Mouse (Mus musculus): Measurements from ENCODE around the gene Scrn3. TPM values are rescaled to one million over a fixed set of nuclear protein-coding genes. Genes with fewer than 3 reads are reported as not detected.

Gene Scrn3
- polyA plus RNA-seq (2012; ENCODE audit: insufficient read depth, insufficient read length, missing spikeins), result 30.1 and 32.1 TPM in 2 replicates

DNA sequence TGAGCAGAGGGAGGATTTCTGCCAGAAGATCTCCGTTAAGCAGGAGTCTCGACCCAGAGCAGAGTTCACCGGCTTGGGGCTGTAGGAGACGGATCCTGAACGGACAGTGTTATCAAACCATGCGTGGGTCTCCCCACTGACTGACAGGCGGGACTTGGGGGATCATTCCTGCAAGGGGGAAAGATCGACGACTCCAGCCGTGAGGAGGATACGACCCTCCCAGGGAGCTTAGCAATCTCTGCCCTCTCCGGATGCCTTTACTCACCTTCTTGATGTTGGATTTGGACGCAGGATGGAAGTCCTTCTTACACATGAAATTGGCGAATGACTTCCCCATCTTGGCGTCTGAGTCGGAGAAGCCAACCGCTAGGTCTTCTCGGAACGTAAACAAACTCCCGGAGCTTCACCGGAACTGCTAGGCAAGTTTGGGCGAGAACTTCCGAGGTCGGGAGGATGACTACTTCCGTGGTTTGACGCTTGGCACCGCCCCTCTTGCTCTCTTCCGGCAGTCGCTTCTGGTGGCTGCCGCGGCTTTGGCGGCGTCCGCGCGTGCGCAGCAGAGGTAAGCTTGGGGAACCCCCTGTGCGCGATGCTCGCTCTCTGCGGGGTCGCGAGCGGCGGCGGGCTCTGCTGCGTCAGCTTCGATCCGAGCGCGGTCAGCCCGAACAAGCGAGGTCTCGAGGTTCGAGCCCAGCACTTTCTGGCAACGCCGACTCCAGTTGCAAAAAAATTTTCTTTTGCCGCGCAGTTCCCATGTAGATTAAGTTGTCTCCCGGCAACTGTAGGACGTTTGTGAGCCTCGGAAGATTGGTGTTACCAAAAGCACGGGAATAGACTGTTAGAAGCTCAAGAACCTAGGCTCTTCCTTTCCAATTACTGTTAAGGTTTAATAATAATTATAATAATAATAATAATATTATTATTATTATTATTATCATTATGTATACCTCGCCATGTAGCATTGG, at the start of gene Scrn3, which contains the start of gene Cir1:
Gene Scrn3 (plus strand): TSS at position 450 of the 965 bp plus-strand sequence.
Gene Cir1 (minus strand): TSS at position 550 of the 965 bp plus-strand sequence.
- H3K27ac ChIP-seq (replicated peaks; ENCODE audit: low read depth, low read length), result peak within 1 kb of the TSS; percentile 64
- peak within 1 kb of the TSS; percentile 74 for H3K4me3 ChIP-seq (ENCODE audit: insufficient read depth, low read depth, low read length)
- H3K4me1 ChIP-seq (ENCODE audit: control insufficient read depth, insufficient read depth, insufficient read length, low read length), result no peaks in the 10 kb centered on the region

DNA sequence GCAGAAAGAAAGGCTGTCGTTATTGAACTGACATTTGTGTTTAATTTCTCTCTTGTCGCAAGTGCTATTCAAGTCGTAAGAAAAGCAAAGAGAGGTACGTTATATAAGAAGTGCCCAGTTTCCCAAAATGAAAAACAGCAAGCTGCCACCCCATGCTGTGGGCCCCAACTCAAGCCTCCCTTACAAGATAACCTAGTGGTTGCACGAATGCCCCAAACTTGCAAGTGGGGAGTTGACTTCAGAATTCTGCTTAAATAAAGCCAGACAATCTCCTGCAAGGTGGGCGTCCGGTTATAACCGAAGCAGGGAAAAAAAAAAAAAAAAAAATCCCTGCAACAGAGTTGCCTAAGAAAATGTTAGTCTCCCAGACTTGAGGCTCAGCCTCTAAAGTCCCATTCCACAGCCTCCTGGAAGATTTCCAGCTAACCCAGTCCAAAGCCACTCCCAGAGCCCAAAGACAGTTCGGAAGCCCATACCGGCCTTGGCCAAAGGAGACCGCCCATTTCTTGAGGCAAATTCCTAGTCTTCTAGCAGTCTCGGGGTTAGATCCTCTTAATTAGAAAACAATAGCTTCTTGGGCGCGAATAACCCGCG, 49.1 kb upstream of the Scrn3 start:
- Histone ChIP-seq H3K4me3 (ENCODE audit: insufficient read depth, low read depth, low read length) (no peak overlapping the region), H3K4me1 (ENCODE audit: control insufficient read depth, insufficient read depth, insufficient read length, low read length) (no peaks in the 10 kb centered on the region)

DNA sequence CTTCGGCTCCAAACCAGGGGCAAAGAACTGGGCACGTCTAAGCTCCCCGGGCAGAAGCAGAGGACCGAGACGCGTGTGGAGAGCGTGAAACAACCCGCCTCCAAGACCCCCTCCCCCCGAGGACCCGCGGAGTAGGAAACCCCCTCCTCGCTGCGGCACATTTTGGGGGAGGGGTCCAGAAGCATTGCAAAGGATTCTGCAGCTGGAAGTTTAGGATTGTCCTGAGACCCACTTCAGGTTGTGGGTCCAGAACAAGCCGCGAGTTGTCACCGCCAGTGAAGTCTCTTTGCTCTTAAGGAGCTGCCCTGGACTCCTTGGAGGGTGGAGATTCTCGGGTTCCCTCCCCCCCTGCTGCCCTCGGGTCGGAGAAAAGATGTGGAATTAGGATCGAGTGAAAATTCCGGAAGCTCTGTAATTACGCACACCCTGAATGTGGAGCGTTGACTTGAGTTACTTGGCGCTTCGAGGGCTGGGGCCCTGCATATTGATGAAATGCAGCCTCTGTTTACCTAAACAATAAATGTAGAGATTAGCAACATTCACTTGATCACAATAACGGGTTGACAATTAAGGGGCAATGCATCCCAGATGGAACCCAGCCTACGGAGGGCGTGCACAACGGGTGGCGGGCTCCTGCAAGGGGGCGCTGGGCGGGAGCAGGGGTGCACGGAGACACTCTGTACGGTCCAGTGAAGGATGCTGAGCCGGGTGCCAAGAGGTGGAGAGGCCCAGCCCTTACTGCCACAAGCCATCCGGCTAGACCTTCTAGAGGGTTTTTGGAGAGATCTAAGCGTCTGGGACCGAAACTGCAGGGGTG, 48.4 kb upstream of the Scrn3 start:
- Histone ChIP-seq H3K27ac (replicated peaks; ENCODE audit: low read depth, low read length) (no peak overlapping the region), H3K4me1 (ENCODE audit: control insufficient read depth, insufficient read depth, insufficient read length, low read length) (no peaks in the 10 kb centered on the region), H3K4me3 (ENCODE audit: insufficient read depth, low read depth, low read length) (no peak overlapping the region)

More for the DNA sequence above, 49.1 kb upstream of the Scrn3 start:
- no peak overlapping the region for H3K27ac ChIP-seq (replicated peaks; ENCODE audit: low read depth, low read length)

DNA sequence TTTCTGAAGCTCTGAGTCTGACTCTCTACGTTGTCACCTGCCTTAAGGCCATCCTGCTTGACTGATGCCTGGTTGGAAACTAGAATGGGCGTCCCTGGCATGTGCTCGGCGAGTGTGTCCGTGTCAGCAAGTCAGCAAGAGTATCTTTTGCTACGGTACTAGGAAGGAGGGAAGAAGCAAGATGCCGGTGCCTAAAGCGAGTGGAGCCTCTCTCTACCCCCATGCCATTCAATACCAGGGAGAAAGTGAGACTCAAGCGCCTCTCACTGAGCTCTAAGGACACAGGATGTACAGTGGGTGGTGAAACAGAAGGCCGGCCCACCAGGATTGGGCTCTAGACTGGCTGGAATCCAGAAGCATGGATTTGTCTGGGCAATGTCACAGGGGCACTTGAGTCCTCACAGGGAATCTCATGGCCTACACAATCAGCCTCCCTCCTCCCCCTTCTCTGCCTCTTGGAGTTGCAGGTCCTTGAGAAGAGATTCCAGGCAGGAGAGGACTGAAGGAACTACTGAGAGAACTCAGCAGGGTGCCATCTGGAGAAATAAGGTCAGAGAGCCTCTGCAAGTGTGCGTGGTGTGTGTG, 47.7 kb upstream of the Scrn3 start:
- Histone ChIP-seq H3K27ac (replicated peaks; ENCODE audit: low read depth, low read length) (no peak overlapping the region), H3K4me3 (ENCODE audit: insufficient read depth, low read depth, low read length) (no peak overlapping the region), H3K4me1 (ENCODE audit: control insufficient read depth, insufficient read depth, insufficient read length, low read length) (no peaks in the 10 kb centered on the region)

DNA sequence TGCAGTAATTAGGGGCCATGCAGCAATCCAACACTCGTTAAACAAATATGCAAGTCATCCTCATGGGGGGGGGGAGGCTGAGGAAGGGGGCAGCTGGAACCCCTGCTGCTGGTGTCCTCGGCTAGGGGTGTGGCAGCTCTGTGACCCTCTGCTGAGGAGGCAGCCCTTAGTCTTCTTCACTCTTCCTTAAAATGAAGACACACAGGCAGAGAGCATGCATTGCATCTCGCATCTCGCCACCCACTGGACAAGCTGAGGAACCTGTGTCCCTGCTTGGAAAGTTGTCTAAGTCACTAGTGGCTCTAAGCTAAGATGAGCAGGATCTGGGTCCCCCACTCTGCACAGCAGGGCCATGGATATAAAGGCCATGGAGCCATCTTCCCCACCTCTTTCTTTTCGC, 46.4 kb upstream of the Scrn3 start:
- no peak overlapping the region for H3K4me3 ChIP-seq (ENCODE audit: insufficient read depth, low read depth, low read length)
- H3K4me1 ChIP-seq (ENCODE audit: control insufficient read depth, insufficient read depth, insufficient read length, low read length), result no peaks in the 10 kb centered on the region
- H3K27ac ChIP-seq (replicated peaks; ENCODE audit: low read depth, low read length), result no peak overlapping the region

DNA sequence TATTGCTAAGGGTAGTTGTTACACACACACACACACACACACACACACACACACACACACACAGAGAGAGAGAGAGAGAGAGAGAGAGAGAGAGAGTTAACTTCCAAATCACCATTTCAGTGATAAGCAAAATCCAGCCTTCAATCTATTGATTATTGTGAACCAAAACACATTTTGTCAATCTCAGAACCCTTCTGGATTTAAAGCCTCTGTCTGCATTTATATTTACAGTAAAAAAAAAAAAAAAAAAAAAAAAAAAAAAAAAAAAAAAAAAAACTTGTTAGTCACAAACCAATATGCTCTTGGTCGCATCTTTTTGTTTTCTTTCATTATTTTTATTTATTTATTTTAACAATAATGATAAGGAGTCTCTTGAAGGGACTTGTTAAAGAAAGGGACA, 45.8 kb upstream of the Scrn3 start:
- Histone ChIP-seq H3K27ac (replicated peaks; ENCODE audit: low read depth, low read length) (no peak overlapping the region), H3K4me3 (ENCODE audit: insufficient read depth, low read depth, low read length) (no peak overlapping the region), H3K4me1 (ENCODE audit: control insufficient read depth, insufficient read depth, insufficient read length, low read length) (no peaks in the 10 kb centered on the region)

DNA sequence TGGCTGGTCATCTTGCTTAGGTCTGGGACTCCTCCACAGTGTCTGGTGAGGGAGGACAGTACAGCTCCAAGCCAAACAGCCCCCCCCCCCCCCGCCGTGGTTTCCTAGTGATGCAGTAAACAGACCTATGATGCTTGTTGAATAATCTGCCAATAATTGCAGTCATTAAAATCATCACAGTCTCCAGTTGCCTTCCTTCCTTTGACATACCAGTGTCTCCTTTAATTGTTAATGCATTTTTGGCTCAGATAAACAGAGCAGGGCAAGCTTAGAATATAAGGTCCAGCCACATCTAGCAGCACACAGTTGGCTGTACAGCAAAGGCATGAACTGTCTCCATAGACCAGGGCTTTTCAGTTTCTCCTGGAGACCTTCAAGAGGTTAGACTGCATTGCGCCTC, 45.2 kb upstream of the Scrn3 start:
- Histone ChIP-seq H3K27ac (replicated peaks; ENCODE audit: low read depth, low read length) (no peak overlapping the region), H3K4me3 (ENCODE audit: insufficient read depth, low read depth, low read length) (no peak overlapping the region), H3K4me1 (ENCODE audit: control insufficient read depth, insufficient read depth, insufficient read length, low read length) (no peaks in the 10 kb centered on the region)

DNA sequence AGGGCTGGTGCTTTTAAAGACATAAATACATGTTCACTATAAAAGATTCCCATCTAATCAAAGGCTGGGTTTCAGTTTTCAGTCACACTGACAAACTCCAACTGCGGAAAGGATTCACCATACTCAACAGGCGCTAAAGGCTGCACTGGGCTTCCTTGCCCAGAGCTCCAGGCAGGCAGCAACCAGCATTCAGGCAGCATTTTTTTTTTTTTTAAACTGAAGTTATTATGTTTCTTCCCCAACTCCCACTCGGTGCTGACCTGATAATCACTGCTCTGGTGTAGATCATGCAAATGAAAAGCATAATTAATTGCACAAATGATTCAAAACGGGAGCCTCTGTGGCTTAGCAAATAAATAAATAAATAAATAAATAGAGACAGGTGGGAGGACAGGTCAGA, 44.6 kb upstream of the Scrn3 start:
- Histone ChIP-seq H3K27ac (replicated peaks; ENCODE audit: low read depth, low read length) (no peak overlapping the region), H3K4me3 (ENCODE audit: insufficient read depth, low read depth, low read length) (no peak overlapping the region), H3K4me1 (ENCODE audit: control insufficient read depth, insufficient read depth, insufficient read length, low read length) (0 out of 2 replicates have a peak, but pooled peaks cover 3% of the 10 kb centered on the region)

DNA sequence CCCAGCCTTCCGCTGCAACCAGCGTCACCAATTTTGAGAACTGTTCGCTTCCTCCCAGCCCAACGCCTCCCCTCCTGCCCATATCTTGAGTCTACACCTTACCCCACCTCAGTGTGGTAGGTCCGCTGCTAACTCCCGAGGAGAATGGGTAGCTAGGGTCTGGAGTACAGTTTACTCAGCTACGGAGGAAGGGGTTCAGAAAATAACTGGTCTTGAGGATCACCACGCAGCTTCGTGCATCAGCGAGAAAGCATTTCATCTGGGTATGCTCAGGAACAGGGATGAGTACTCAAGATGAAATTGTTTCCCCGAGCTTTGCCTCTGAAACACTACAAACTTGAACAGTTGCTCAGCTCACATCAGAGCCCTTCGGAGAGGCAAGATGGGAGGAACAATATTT, 44.1 kb upstream of the Scrn3 start:
- H3K27ac ChIP-seq (replicated peaks; ENCODE audit: low read depth, low read length), result no peak overlapping the region
- H3K4me1 ChIP-seq (ENCODE audit: control insufficient read depth, insufficient read depth, insufficient read length, low read length), result 0 out of 2 replicates have a peak, but pooled peaks cover 3% of the 10 kb centered on the region
- H3K4me3 ChIP-seq (ENCODE audit: insufficient read depth, low read depth, low read length), result no peak overlapping the region

DNA sequence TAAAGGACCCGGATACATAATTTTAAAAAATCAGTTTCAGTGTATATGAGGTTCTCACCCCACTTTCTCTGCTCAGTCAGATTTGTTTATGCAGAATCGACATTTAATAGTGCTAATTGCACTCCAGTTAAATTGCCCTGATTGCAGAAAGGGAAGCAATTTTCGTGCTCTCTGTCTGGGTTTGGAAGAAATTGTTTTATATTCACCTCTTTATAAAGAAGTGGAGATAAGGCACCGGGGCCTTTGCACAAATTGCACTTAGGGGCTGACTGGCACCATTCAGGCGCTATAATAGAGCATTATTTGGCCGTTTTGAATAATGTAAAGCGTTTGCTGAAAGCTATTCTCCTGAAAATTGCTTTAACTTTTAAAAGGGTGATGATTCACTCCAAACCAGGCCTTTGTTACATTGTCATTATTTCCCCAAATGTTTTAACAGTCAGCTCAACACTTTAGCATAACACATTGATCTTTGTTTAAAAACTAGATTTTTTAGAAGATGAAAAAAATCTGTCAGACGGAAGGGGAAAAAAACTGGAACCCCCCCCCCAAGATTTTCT, 43.5 kb upstream of the Scrn3 start:
- Histone ChIP-seq H3K27ac (replicated peaks; ENCODE audit: low read depth, low read length) (no peak overlapping the region), H3K4me1 (ENCODE audit: control insufficient read depth, insufficient read depth, insufficient read length, low read length) (0 out of 2 replicates have a peak, but pooled peaks cover 3% of the 10 kb centered on the region), H3K4me3 (ENCODE audit: insufficient read depth, low read depth, low read length) (no peak overlapping the region)

DNA sequence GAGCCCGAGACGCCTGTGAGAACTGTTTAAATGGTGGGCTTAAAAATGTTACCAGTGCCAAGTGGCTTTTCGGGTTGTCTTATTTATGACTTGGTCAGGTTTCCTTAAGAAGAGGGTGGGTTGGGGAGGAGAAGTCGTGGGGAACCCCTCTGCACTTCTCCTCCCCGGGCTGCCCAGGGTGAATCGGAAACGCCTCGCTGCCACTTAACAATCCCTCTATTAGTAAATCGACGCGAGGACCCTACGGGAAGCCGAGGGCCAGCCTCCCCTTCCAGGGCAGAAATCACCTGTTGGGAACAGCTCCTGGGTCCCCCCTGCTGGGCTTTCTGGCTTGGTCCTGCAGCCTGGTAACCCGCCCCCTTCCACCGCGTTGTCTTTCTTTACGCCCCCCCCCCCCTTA, 42.7 kb upstream of the Scrn3 start:
- H3K4me1 ChIP-seq (ENCODE audit: control insufficient read depth, insufficient read depth, insufficient read length, low read length), result peaks cover 3% of the 10 kb centered on the region; the same call in 1 of the 2 replicates
- H3K4me3 ChIP-seq (ENCODE audit: insufficient read depth, low read depth, low read length), result no peak overlapping the region
- H3K27ac ChIP-seq (replicated peaks; ENCODE audit: low read depth, low read length), result no peak overlapping the region

DNA sequence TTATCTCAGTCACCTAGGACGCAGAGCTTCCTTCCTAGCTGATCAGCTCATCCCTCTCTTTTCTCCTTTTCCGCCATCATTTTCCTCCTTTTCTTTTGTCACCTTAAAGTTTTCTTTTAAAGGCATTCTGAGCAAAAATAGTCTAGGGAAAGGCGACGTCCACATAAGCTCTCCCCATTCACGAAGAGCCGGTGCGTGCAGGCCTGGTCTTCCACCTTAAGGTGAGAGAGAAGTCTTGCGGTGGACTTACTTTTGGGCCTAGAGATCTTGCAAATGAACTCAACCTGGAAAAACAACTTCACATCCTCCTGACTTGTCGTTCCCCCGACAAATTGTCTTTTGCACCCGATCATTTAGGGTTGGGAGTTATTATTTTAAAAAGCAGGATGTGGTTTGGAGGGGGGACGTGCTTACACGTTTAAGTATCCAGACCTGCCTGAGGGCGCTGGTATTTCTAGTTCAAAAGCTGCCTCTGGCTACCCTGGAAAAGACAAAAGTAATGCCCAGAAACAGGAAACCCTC, 42.3 kb upstream of the Scrn3 start:
- Histone ChIP-seq H3K4me3 (ENCODE audit: insufficient read depth, low read depth, low read length) (no peak overlapping the region), H3K4me1 (ENCODE audit: control insufficient read depth, insufficient read depth, insufficient read length, low read length) (peaks cover 3% of the 10 kb centered on the region; the same call in 1 of the 2 replicates), H3K27ac (replicated peaks; ENCODE audit: low read depth, low read length) (no peak overlapping the region)

DNA sequence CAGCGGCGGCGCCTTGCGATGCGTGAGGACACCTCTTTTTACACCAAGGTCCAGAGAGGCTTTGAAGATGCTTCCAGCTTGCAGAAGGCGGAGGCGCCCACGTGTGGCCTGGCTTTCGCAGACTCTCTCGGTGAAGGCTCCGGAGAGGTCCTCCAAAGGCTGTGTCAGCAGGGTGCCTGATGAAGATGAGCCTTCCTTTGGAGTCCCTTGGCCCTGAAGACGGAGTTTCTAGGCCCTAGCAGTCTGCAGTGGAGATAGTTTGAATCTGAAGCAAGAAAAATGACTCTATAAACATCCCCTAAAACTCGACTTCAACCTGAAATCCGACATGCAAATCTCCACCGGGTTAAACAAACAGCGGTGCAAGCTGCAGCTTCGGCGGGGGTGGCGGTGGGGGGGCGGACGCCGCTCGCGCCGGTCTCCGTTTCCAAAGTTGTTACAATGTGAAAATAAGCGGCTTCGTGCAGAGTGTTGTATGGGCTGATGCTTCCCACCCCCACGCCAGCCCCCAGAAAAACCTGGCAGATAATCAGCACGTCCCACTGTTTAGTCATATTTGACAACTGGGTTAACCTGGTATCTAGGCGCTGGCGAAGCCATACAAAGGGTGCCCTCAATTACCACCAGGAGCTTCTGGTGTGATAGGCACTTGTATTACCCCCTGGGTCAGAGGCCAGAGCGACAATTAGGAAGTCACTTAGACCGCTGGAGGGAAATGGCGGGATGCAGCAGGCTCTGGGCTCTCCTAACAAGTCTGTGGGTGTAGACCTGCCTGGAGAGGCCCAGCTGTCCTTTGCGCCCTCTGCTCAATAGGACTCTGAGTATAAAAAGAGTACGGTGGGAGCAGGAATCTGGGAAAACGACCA, 41.6 kb upstream of the Scrn3 start:
- Histone ChIP-seq H3K4me3 (ENCODE audit: insufficient read depth, low read depth, low read length) (no peak overlapping the region), H3K4me1 (ENCODE audit: control insufficient read depth, insufficient read depth, insufficient read length, low read length) (peaks cover 3% of the 10 kb centered on the region; the same call in 1 of the 2 replicates)

More for the DNA sequence above, 41.6 kb upstream of the Scrn3 start:
- H3K27ac ChIP-seq (replicated peaks; ENCODE audit: low read depth, low read length), result no peak overlapping the region

Data from brown adipose tissue, adult 24 weeks (tissue).